ENCODE assay signal across 9 mouse cellular contexts in the genomic region with DNA sequence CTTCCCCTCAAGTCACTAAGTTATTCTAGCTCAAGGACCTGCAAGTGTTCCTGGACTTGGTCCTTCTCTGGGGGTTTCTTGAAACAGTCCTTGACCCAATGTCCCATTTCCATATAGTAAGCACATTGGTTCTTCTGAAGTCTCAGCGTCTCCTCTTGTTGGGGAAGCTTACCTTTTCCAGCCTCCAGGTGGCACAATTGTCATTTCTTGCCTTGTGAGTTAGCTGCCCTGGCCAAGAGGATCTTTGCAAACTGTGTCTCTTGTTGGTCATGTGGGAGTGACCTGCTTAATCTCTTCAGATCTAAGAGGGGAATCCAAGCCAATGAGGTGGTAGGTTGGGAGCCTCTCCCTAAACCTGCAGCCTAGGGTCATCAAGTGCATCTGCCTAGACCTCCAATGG. TPM values are rescaled to one million over a fixed set of nuclear protein-coding genes. Genes with fewer than 3 reads are reported as not detected.
DNase-seq lines count a peak whose midpoint lies in the region; TF ChIP-seq lines count a peak whose summit lies in the region.
"Had no signal": no experiment of that assay in that cellular context is flagged by ENCODE, and none has a peak within 500 bp of the region (broad histone marks: within the 10 kb centered on the region; RNA-seq: fewer than 3 reads in every experiment).

No protein-coding gene starts in this region.

- intact Hi-C loops in heart, postnatal 25 days (cut with DNase I): no loop called here

- DNase-seq in heart, adult 11 months: peak; percentile 62
- no peak for DNase-seq in heart, postnatal 25 days (ENCODE audit: low spot score)
- peak; percentile 33 for DNase-seq in thymus, adult 2 months
- DNase-seq in thymus, adult 18-20 months: no peak
- DNase-seq in kidney, postnatal 10 days: peak; percentile 47
- no peak for DNase-seq in frontal cortex, postnatal 14 days (ENCODE audit: low spot score in 2 of 2)
- no peak for DNase-seq in left cerebral cortex, adult 18-20 months (ENCODE audit: low spot score in 2 of 2)
- DNase-seq in left cerebral cortex, adult 11 months (ENCODE audit: low spot score): no peak

- no peak overlapping the region for H3K27ac ChIP-seq in thymus, adult 2 months (ENCODE audit: control insufficient read depth, insufficient read depth, low read length)

- no peaks in the 10 kb centered on the region for H3K27me3 ChIP-seq in thymus, adult 2 months (ENCODE audit: control insufficient read depth, insufficient read depth, low read length)

- no peak for TF ChIP-seq POLR2A in thymus, adult 2 months (IDR thresholded peaks at IDR 0.05; ENCODE audit: control insufficient read depth, extremely low read depth, insufficient read depth, low read length, poor library complexity)

- H3K4me1 ChIP-seq in thymus, adult 2 months (replicated peaks; ENCODE audit: control insufficient read depth, insufficient read depth, low read length): no peaks in the 10 kb centered on the region

- no peak for TF ChIP-seq CTCF in thymus, adult 2 months (IDR thresholded peaks at IDR 0.05; ENCODE audit: borderline replicate concordance, control insufficient read depth, extremely low read depth, insufficient read depth, low read length, poor library complexity)

- 0% methylated on average over 1 of the region's 1 CpGs for WGBS in thymus, adult 2 months

- no peaks in the 10 kb centered on the region for H3K36me3 ChIP-seq in thymus, adult 2 months (ENCODE audit: control insufficient read depth, insufficient read depth, low read length)

- H3K4me3 ChIP-seq in thymus, adult 2 months (ENCODE audit: control insufficient read depth, insufficient read depth, low read length): no peak overlapping the region
- H3K4me3 ChIP-seq: myocyte had no signal

RNA-seq across cellular contexts. Expression of gene Zfp235, which starts 19.3 kb away (rescaled TPM):
- total RNA-seq in heart, postnatal 25 days (2021): 1 to 10 TPM; 5.1 to 5.5 TPM
- 7.8 and 12.6 TPM in 2 replicates for polyA plus RNA-seq in thymus, adult 2 months (2012; rRNA removed)
- 10 to 100 TPM; 22.2 to 22.8 TPM for total RNA-seq in left cerebral cortex, adult 18-20 months (2021)

RNA-seq across cellular contexts. Expression of gene Zfp114, which starts 21.6 kb away (rescaled TPM):
- total RNA-seq in heart, postnatal 25 days (2021): under 1 TPM; 0.14 to 0.44 TPM
- 0.34 and 0.40 TPM in 2 replicates for polyA plus RNA-seq in thymus, adult 2 months (2012; rRNA removed)
- total RNA-seq in left cerebral cortex, adult 18-20 months (2021): 1 to 10 TPM; 3.2 to 3.7 TPM
- polyA plus RNA-seq: myocyte had no signal

RNA-seq across cellular contexts. Expression of gene Zfp112, which starts 41.2 kb away (rescaled TPM):
- 1 to 10 TPM; 3.2 to 4.2 TPM for total RNA-seq in heart, postnatal 25 days (2021)
- polyA plus RNA-seq in thymus, adult 2 months (2012; rRNA removed): 0.66 and 0.79 TPM in 2 replicates
- 10 to 100 TPM; 11.2 to 11.8 TPM for total RNA-seq in left cerebral cortex, adult 18-20 months (2021)

RNA-seq across cellular contexts. Expression of gene Zfp111, which starts 58.0 kb away (rescaled TPM):
- total RNA-seq in heart, postnatal 25 days (2021): 1 to 10 TPM; 3.6 to 4.0 TPM
- polyA plus RNA-seq in thymus, adult 2 months (2012; rRNA removed): 0.89 and 1.1 TPM in 2 replicates
- total RNA-seq in left cerebral cortex, adult 18-20 months (2021): 10 to 100 TPM; 12.7 to 13.5 TPM

Comparison
In these comparisons a context has a peak if more than half of its experiments do, and no peak if none do; other contexts are left out.
1. DNase-seq: peak in heart, adult 11 months (single experiment), thymus, adult 2 months (single experiment) and kidney, postnatal 10 days (single experiment); none in heart, postnatal 25 days (single experiment), thymus, adult 18-20 months (0 of 2), frontal cortex, postnatal 14 days (0 of 2), left cerebral cortex, adult 18-20 months (0 of 2) and left cerebral cortex, adult 11 months (single experiment).